Mouse (Mus musculus) neural tube, embryonic 12.5 days (tissue): ENCODE results near the gene Hmgn1. TPM values are rescaled to one million over a fixed set of nuclear protein-coding genes. Genes with fewer than 3 reads are reported as not detected.

ENCODE experiments used
- ATAC-seq: fragments of 200-750 bp; cut with Nextera tagmentation; 2 replicates; pipeline ENCODE4 v1.8.0; 2017; ENCODE audit warnings: low read depth, mild to moderate bottlenecking, moderate TSS enrichment, moderate library complexity; ENCODE audit not compliant: low FRiP score
- H3K27ac ChIP-seq: fragments of 300-500 bp; sonication (generic); 2 replicates; pipeline ENCODE4 v1.5.1; 2016
- H3K27me3 ChIP-seq: fragments of 300-500 bp; sonication (generic); replicated peaks from 2 replicates; pipeline ENCODE4 v1.6.1; 2016; ENCODE audit warnings: mild to moderate bottlenecking
- H3K36me3 ChIP-seq: fragments of 300-500 bp; sonication (generic); 2 replicates; pipeline ENCODE4 v1.6.1; 2016; ENCODE audit warnings: mild to moderate bottlenecking
- H3K4me1 ChIP-seq: fragments of 300-500 bp; sonication (generic); 2 replicates; pipeline ENCODE4 v1.6.1; 2016
- H3K4me2 ChIP-seq: fragments of 300-500 bp; sonication (generic); replicated peaks from 2 replicates; pipeline ENCODE4 v1.6.1; 2016; ENCODE audit warnings: mild to moderate bottlenecking
- H3K4me3 ChIP-seq: fragments of 300-500 bp; sonication (generic); 2 replicates; pipeline ENCODE4 v1.5.1; 2016
- H3K9ac ChIP-seq: fragments of 300-500 bp; sonication (generic); 2 replicates; pipeline ENCODE4 v1.6.1; 2016; ENCODE audit warnings: mild to moderate bottlenecking
- H3K9me3 ChIP-seq: fragments of 300-500 bp; sonication (generic); 2 replicates; pipeline ENCODE4 v1.6.1; 2016; ENCODE audit warnings: mild to moderate bottlenecking
- WGBS: fragments of 180-500 bp; shearing (Covaris S2); methylation state at CpG from one replicate; pipeline ENCODE4 v1.1.7; 2016; 5-methylcytosine and 5-hydroxymethylcytosine counted together
- polyA plus RNA-seq: library from polyadenylated mRNA; unstranded; fragments of >200 nt; fragmentation: Nextera tagmentation; extraction: Ambion mirVana; gene quantifications from 2 replicates; pipeline ENCODE4 v1.2.1, GENCODE M21; 2016

Hmgn1 gene
- 680 and 694 TPM in 2 replicates for polyA plus RNA-seq

DNA sequence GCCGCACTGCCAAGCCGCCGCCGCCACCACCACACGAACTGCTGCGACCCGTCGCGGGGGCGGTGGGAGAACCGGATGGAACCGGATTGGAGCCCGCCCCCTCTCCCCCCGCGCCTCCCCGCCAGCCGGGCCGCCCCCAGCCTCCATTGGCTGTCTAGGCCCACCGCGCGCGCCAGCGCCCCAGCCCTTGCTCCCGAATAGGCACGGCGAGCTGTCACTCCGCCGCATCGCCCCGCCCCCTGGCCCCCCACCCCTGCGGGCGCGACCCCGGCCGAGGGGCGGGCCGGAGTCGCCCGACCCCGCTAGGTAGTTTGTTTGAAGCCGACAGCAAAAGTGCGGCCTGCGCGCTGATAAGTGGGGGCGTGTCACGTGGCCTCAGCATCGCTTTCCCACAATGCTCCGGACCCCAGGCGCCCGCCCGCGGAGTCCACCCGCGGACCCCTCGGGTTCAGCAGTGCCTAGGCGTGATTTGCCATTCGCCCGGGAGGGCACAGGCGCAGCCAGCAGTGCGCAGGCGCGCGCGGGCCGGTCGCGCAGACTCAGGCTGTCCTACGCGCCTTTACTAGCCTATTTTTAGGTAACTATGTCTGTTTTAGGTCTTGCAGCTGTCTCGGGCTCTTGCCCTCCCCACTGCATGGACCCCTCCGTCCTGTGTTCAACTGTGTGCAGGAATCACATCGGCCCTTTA is at the start of gene Hmgn1:
Gene Hmgn1 (minus strand): TSS at position 73 of the 688 bp plus-strand sequence.
- Histone ChIP-seq H3K4me3 (peak within 1 kb of the TSS; percentile 96), H3K27ac (peak within 1 kb of the TSS; percentile 94), H3K9me3 (no peaks in the 10 kb centered on the region), H3K27me3 (no peaks in the 10 kb centered on the region), H3K4me2 (peak within 1 kb of the TSS; percentile 83), H3K36me3 (peaks cover 30% of the 10 kb centered on the region), H3K9ac (peak within 1 kb of the TSS; percentile 97), H3K4me1 (peaks cover 24% of the 10 kb centered on the region)
- ATAC-seq: peak; percentile 98
- WGBS: under 1% methylated on average over 70 of the region's 72 CpGs

DNA sequence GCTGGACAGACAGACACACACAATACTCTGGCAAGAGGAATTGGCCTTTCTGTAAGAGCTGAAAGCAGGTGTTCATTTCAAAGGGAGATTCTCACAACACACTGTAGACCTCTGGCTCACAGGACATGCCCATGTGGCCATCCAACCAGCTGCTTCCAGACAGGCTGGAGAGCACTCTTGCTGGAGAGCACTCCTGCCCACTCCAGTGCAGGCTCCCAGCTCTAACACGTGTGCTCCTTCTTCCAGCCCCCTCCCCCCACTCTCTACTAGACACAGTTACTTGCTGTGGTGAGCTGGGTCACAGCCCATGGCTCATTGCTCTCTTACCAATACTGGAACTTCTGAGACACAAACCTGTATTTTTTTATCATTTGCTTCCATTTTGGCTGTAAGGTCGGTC is 47.9 kb upstream of the Hmgn1 start:
- Histone ChIP-seq H3K27ac (no peak overlapping the region), H3K4me1 (no peaks in the 10 kb centered on the region), H3K9ac (no peak overlapping the region), H3K4me3 (no peak overlapping the region), H3K27me3 (no peaks in the 10 kb centered on the region), H3K4me2 (no peak overlapping the region), H3K36me3 (no peaks in the 10 kb centered on the region), H3K9me3 (0 out of 2 replicates have a peak, but pooled peaks cover 3% of the 10 kb centered on the region)
- no peak for ATAC-seq
- 41% methylated on average over 2 of the region's 2 CpGs for WGBS

DNA sequence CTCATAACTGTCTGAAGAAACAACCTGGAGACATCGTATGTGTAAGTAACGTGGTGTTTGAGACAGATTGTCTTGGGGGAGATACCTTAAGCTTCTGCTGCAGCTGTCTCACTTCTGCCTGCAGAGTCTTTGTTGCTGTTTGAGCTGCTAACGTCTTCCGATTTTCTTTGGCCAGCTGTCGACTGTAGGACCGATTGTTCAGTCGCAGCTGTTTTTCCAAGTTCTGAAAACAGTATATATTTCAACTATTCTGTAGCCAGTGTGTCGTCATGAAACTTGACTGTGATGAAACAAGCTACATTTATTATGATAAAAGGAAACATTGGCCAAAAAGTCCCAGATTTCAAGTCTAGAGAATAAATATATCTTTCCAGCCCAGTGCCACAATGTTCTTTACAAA is 46.1 kb upstream of the Hmgn1 start:
- no peak overlapping the region for H3K27ac ChIP-seq
- H3K9me3 ChIP-seq: no peaks in the 10 kb centered on the region
- no peaks in the 10 kb centered on the region for H3K36me3 ChIP-seq
- WGBS: 80% methylated on average over 8 of the region's 8 CpGs
- no peaks in the 10 kb centered on the region for H3K27me3 ChIP-seq
- H3K4me1 ChIP-seq: no peaks in the 10 kb centered on the region
- no peak overlapping the region for H3K9ac ChIP-seq
- no peak overlapping the region for H3K4me2 ChIP-seq
- no peak overlapping the region for H3K4me3 ChIP-seq
- no peak for ATAC-seq

DNA sequence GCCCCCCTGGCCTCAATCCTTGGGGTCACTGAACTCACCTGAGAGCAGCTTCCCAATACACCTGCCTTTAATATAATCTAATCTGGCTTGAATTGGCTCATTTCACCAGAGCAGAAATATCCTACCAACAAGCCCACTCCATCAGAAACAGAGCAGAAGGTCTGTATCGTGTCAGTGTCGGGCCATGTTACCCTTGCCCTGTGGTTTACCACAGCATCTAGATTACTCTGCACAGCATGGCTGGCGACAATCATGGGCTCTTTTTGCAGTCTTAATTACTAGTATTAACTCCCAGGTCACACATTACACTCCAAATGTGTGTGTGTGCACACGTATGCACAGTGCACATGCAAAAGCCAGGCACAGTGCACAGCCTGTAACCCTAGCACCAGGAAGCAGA is 41.3 kb upstream of the Hmgn1 start:
- ATAC-seq: no peak
- no peaks in the 10 kb centered on the region for H3K36me3 ChIP-seq
- no peaks in the 10 kb centered on the region for H3K27me3 ChIP-seq
- H3K27ac ChIP-seq: no peak overlapping the region
- H3K4me1 ChIP-seq: no peaks in the 10 kb centered on the region
- H3K4me3 ChIP-seq: no peak overlapping the region
- no peak overlapping the region for H3K9ac ChIP-seq
- H3K4me2 ChIP-seq: no peak overlapping the region
- no peaks in the 10 kb centered on the region for H3K9me3 ChIP-seq
- WGBS: 94% methylated on average over 4 of the region's 4 CpGs

DNA sequence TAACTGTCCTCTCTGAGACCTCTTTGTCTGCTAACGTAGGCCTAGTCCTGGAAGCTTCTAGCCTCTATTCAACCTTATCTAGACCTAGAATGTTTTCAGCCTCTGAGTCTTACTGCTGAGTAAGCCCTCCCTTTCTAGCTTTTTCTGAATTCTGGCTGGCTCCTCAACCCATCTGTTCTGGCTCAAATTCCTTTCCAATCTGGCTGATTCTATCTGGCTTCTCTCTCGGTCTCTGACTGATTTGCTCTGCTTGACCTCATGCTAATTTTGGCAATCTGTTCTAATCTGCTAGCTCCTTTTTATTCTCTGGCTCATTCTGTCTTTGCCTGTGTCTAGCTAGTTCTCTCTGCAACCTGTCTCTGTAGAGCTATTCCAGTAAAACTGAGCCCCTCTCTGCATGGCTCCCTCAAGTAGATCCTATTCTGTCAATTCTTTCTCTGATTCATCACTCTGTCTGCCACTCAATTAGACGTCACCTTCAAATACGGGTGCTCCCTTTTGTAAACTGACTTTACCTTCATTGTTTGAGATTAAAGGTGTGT is 38.3 kb upstream of the Hmgn1 start:
- H3K9ac ChIP-seq: no peak overlapping the region
- H3K36me3 ChIP-seq: no peaks in the 10 kb centered on the region
- no peaks in the 10 kb centered on the region for H3K9me3 ChIP-seq
- H3K27me3 ChIP-seq: no peaks in the 10 kb centered on the region
- no peak overlapping the region for H3K27ac ChIP-seq
- H3K4me2 ChIP-seq: no peak overlapping the region
- WGBS: 83% methylated on average over 4 of the region's 4 CpGs
- no peak for ATAC-seq
- no peak overlapping the region for H3K4me3 ChIP-seq
- H3K4me1 ChIP-seq: no peaks in the 10 kb centered on the region

DNA sequence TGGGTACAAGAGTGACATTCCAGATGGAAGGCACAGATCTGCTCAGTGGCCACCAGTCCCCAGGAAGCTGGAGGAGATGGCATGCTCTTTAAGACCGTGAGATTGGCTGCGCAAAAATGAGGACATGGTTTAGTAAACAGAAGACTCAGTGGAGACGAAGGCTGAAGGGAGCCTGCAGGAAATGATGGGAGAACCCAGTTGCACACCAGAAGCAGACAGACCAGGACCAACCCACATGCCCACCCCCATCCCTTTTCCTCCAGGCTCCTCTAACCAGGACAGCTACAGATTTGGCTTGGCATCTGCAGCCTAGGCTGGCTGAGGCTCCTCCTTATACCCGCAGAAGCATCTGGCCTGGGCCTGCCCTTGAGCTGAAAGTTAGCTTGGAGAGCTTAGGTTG is 33.8 kb upstream of the Hmgn1 start:
- Histone ChIP-seq H3K4me3 (no peak overlapping the region), H3K9me3 (no peaks in the 10 kb centered on the region), H3K4me1 (peaks cover 12% of the 10 kb centered on the region), H3K27ac (no peak overlapping the region), H3K9ac (no peak overlapping the region), H3K36me3 (no peaks in the 10 kb centered on the region), H3K4me2 (no peak overlapping the region), H3K27me3 (no peaks in the 10 kb centered on the region)
- WGBS: 87% methylated on average over 4 of the region's 4 CpGs
- ATAC-seq: no peak

DNA sequence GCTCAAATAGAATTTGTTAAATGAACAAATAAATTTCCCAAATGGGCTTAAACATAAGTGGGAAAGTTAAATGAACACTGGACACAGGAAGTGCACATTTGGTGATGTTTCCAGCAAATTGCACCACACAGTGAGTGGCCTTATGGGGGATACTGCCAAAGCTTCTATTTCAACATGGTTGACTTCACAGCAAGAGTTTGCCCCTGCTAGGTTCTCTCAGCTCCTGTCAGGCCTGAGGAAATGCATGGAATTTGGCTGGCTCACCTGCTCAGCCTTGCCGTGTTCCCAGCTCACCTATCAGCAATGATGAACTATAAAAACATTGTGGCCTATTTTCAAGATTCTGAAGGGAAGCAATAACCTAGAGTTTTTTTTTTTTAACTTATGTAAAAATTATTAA is 33.4 kb upstream of the Hmgn1 start:
- Histone ChIP-seq H3K27ac (no peak overlapping the region), H3K9ac (no peak overlapping the region), H3K9me3 (no peaks in the 10 kb centered on the region), H3K27me3 (no peaks in the 10 kb centered on the region), H3K4me2 (no peak overlapping the region), H3K4me3 (no peak overlapping the region), H3K4me1 (peaks cover 12% of the 10 kb centered on the region), H3K36me3 (no peaks in the 10 kb centered on the region)
- no peak for ATAC-seq
- 84% methylated on average over 1 of the region's 1 CpGs for WGBS

DNA sequence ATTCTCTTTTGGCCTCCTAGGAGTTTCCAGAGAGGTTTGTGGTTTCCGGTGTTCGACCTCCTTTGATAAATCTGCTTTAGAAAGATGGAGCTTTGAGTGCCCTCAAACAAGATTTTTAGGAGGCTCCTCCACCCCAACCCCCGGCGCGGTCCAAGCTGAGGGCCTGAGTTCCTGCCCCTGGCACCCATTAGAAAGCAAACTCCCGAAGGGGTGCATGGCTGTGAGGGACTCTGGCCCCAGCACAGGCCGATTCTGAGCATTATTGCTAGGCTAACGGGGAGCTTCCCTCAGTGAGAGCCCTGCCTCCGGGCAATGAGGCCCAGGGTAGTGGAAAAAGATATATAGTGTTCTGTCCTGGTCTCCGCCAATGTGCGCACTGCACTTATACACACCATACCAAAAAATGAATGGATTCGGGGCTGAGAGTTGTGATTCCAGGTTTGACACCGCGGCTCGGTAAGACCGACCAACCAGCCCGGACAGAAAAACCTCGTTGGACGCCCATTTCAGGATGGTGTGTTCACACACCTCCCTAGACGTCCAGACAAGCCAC is 32.3 kb upstream of the Hmgn1 start:
- Histone ChIP-seq H3K4me3 (peak overlapping the region; percentile 49; the same call in 1 of the 2 replicates), H3K9me3 (no peaks in the 10 kb centered on the region), H3K4me2 (peak overlapping the region; percentile 94), H3K9ac (peak overlapping the region; percentile 83; the same call in 1 of the 2 replicates), H3K4me1 (peaks cover 12% of the 10 kb centered on the region), H3K36me3 (peaks cover 7% of the 10 kb centered on the region; the same call in 1 of the 2 replicates), H3K27me3 (no peaks in the 10 kb centered on the region), H3K27ac (no peak overlapping the region)
- ATAC-seq: no peak
- 80% methylated on average over 20 of the region's 20 CpGs for WGBS

DNA sequence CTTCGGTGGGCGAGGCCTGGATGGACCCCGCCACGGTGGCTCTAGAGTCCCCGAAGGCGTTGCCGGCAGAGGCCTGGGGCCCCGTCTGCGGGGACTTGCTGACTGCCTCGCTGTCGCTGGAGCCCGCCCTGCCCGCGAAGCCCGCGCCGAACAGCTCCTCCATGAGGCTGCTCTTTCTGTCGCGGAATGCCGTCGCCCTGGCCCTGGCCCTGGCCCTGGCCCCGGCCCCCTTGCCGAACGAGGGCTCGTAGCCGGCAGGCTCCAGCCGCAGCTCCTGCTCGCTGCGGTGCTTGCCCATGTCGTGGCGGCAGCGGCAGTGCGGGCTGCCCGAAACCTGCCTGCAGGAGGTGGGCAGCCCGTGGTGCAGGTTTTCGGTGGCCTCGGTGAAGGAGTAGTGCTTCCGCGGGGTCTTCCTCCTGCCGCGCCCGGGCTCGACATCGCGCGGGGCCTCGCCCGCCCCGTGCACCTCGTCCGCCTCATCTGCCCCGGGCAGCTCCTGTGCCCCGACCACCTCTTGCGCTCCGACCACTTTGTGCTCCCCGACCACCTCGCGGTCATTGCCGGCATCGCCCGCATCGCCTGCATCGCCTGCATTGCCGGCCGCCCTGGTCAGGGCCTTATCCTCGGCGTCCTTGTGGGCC is 31.7 kb upstream of the Hmgn1 start:
- Histone ChIP-seq H3K36me3 (peaks cover 9% of the 10 kb centered on the region; the same call in 1 of the 2 replicates), H3K27me3 (no peaks in the 10 kb centered on the region), H3K27ac (peak overlapping the region; percentile 33), H3K4me2 (peak overlapping the region; percentile 94), H3K9ac (peak overlapping the region; percentile 83), H3K4me3 (peak overlapping the region; percentile 49), H3K9me3 (no peaks in the 10 kb centered on the region), H3K4me1 (peaks cover 12% of the 10 kb centered on the region)
- peak; percentile 85 for ATAC-seq
- WGBS: under 1% methylated on average over 67 of the region's 67 CpGs

DNA sequence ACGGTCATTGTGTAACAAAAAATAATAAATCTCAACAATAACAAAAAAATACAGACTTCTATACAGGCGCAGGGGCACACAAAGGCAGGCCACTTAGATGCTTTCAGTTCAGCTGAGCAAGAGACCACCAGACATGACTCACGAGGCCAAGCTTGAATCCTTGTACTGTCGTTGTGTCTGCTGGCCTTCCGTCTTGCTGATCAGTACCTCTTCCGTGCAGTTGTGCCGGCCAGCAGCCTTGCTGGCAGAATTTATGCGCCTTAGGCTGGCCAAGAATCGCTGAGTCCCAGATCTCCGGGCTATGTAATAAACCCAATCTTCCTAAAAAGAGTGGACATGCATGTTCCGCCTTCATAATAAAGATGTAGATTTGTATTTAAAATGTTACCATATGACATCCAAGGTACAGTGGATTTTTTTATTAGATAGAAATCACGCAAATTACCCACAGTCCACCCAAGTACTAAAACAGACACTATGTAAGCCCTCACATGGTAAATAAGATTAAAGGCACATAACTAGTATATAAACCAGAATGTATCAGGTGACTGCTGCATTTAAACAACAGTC is 31.1 kb upstream of the Hmgn1 start:
- Histone ChIP-seq H3K9me3 (no peaks in the 10 kb centered on the region), H3K9ac (peak overlapping the region; percentile 83), H3K27ac (no peak overlapping the region), H3K4me1 (peaks cover 12% of the 10 kb centered on the region), H3K36me3 (peaks cover 15% of the 10 kb centered on the region), H3K4me2 (peak overlapping the region; percentile 94), H3K27me3 (no peaks in the 10 kb centered on the region), H3K4me3 (peak overlapping the region; percentile 49)
- no peak for ATAC-seq
- 58% methylated on average over 12 of the region's 12 CpGs for WGBS

DNA sequence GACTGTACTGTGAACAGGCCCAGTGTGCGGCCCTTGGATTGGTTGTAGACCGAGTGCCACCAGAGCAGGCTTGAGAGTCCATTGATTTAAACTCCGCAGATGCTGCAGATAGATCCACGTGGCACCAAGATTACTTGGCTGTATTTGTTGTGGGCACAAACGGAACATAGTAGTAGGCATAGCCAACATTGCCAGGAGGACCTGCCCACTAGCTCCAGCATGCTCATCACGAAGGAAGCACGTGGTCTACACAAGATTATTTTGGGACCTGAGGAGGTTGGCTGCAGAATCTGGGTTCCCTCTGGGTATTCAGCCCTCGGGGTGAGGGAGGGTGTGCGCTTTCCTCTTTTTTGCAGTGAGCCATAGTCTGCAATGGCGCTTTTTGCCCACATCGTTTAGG is 29.6 kb upstream of the Hmgn1 start:
- ATAC-seq: no peak
- Histone ChIP-seq H3K9me3 (no peaks in the 10 kb centered on the region), H3K4me2 (no peak overlapping the region), H3K4me3 (no peak overlapping the region), H3K4me1 (peaks cover 12% of the 10 kb centered on the region), H3K36me3 (peaks cover 26% of the 10 kb centered on the region), H3K27ac (no peak overlapping the region), H3K9ac (no peak overlapping the region), H3K27me3 (no peaks in the 10 kb centered on the region)
- WGBS: 83% methylated on average over 11 of the region's 11 CpGs

DNA sequence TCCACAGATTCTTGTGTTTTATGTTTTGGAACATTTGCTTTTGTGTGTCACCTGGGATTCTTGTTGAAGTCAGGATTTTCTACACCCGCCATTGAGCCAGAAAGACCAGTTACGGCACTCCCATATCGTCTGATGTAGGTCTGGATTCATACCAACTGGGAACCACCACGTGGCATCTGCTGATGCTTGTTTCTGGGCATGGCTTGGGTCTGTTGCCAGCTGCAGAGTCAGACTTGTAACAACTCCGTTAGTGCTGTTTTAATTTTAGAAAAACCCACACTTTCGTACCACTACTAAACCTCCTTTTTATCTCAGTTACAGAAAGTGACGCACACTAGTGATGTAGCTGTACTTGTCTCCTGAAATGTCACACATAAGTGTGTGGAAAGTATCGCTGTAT is 28.5 kb upstream of the Hmgn1 start:
- no peaks in the 10 kb centered on the region for H3K27me3 ChIP-seq
- 93% methylated on average over 8 of the region's 8 CpGs for WGBS
- H3K36me3 ChIP-seq: peaks cover 27% of the 10 kb centered on the region
- H3K4me2 ChIP-seq: no peak overlapping the region
- H3K4me1 ChIP-seq: peaks cover 12% of the 10 kb centered on the region
- H3K27ac ChIP-seq: no peak overlapping the region
- ATAC-seq: no peak
- H3K9me3 ChIP-seq: no peaks in the 10 kb centered on the region
- no peak overlapping the region for H3K4me3 ChIP-seq
- no peak overlapping the region for H3K9ac ChIP-seq
